Mouse (Mus musculus): ENCODE results near the gene Ccdc107. TPM values are rescaled to one million over a fixed set of nuclear protein-coding genes. Genes with fewer than 3 reads are reported as not detected.

Ccdc107 gene
- polyA plus RNA-seq, 1 experiment from 2014 or later: 61.8 TPM

DNA sequence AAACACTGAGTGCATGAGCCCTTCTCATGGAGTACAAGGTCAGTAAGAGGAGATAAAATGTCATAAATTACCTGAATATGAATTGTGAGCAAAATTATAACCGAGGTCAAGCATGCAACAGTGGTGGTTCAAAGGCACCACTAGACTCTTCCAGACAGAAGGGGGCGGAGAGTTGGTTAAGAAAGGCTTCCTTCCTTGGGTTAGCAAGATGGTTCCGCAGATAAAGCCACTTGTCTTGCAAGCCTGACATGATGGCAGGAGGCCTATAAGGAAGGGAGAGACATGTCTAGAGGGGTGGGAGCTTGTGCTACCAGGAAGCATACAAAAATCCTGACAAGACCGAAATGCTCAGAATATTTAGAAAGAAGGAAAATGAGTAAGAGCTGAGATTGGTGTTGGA lies 11.6 kb downstream of the Ccdc107 start:
- Histone ChIP-seq H3K27ac (replicated peaks) (no peak overlapping the region), H3K27me3 (peaks cover 15% of the 10 kb centered on the region; the same call in 1 of the 2 replicates)

DNA sequence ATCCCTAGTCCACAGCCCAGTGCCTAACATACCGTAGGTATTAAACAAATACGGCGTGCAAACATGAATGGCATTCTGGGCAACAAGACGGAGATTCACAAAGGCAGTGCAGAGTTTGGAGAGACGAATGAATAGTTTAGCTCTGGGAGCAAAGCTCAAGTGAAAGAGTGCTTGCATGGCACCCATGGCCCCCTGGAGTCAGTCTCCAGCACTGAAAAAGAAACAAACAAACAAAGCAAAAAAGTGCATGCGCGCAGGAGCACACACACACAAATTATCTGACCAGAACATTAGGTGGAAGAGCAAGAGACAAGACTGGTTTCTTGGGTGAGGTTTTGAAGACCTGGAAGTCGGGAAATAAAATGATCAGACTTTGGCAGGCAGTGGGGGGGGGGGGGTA lies 13.4 kb downstream of the Ccdc107 start:
- no peak overlapping the region for H3K4me2 ChIP-seq (replicated peaks)
- H3K9me3 ChIP-seq: no peaks in the 10 kb centered on the region
- peaks cover 23% of the 10 kb centered on the region for H3K4me1 ChIP-seq
- no peak for ATAC-seq (replicated peaks)
- WGBS: 53% methylated on average over 8 of the region's 8 CpGs
- H3K36me3 ChIP-seq: no peaks in the 10 kb centered on the region
- H3K9ac ChIP-seq (replicated peaks): no peak overlapping the region
- no peak overlapping the region for H3K4me3 ChIP-seq
- H3K27ac ChIP-seq (replicated peaks): no peak overlapping the region
- peaks cover 18% of the 10 kb centered on the region; the same call in 1 of the 2 replicates for H3K27me3 ChIP-seq

More for the DNA sequence above, 11.6 kb downstream of the Ccdc107 start:
- Histone ChIP-seq H3K4me1 (peaks cover 29% of the 10 kb centered on the region), H3K9me3 (no peaks in the 10 kb centered on the region), H3K4me3 (no peak overlapping the region), H3K36me3 (no peaks in the 10 kb centered on the region), H3K9ac (replicated peaks) (no peak overlapping the region), H3K4me2 (replicated peaks) (no peak overlapping the region)
- ATAC-seq (replicated peaks): no peak
- 87% methylated on average over 4 of the region's 4 CpGs for WGBS

DNA sequence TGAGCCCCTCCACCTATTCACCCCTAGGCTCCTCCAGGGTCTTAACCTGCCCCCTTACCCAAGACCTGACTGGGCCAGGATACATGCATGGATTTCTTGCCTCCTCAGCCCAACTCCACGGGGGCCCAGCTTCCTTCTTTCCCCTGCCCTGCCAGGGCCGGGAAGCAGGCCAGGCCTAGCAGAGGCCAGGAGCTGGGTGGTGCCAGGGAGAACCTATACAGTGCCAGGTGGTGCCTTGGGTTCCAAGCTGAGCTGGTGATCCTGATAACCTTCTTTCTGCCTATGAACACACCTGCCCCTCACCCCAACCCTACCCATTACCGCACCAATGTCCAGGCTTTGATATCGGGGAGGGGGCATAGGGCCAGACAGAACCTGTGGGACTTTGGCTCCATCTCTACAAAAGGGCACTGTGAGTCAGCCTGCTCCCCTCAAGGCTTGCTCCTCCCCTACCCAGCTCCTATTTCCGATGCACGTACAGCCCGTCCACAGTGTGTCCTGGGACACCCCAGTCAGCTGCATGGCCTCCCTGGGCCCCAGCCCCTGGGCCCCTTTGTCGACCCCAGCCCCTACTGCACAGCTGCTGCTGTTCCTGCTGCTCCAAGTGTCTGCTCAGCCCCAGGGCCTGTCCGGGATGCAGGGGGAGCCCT lies 14.0 kb downstream of the Ccdc107 start, which contains the start of gene Car9:
Car9 (plus strand) TSS at position 431 of the 650 bp plus-strand sequence.
- 0 out of 2 replicates have a peak, but pooled peaks have one; percentile 32 for ATAC-seq (replicated peaks)

DNA sequence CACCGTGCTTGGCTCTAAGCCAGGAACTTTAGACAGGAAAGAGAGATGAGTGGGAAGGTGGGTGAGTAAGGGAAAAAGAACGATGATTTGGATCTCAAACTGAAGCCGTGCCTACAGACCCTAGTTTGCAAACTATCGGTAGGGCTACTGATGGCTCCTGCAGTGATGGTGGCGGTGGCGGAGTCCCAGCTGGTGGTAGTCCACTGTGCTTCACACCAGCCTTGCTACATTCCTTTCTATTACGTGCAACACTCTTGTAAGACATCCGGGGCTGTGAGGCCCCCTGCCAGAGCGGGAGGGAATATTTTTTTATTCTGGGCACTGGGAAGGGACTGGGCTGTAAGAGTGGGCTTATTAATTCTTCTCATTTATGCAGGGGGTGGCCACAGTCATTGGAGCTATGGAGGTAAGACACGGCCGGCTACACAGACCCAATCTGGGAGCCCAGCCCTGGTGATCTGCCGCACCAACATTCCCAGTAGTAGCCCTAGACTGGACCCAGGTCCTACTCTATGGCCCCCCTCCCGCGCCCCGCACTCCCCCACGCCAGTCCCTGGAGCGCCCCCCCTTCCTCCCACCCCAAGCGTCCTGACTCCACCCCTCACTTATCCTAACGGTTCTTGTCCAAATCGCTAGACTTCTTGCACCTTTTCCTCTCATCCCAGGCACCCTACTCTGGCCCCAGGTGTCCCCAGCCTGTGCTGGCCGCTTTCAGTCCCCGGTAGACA lies 15.4 kb downstream of the Ccdc107 start:
- Histone ChIP-seq H3K4me2 (replicated peaks) (peak overlapping the region; percentile 47), H3K4me1 (peaks cover 23% of the 10 kb centered on the region), H3K27me3 (peaks cover 18% of the 10 kb centered on the region; the same call in 1 of the 2 replicates), H3K36me3 (no peaks in the 10 kb centered on the region), H3K4me3 (peak overlapping the region; percentile 33), H3K27ac (replicated peaks) (no peak overlapping the region), H3K9me3 (no peaks in the 10 kb centered on the region), H3K9ac (replicated peaks) (no peak overlapping the region; the same call in 1 of the 2 replicates)
- ATAC-seq (replicated peaks): 0 out of 2 replicates have a peak, but pooled peaks have one; percentile 29
- WGBS: 14% methylated on average over 22 of the region's 22 CpGs

More for the DNA sequence above, 14.0 kb downstream of the Ccdc107 start, which contains the start of gene Car9:
- Histone ChIP-seq H3K4me1 (peaks cover 23% of the 10 kb centered on the region), H3K4me2 (replicated peaks) (no peak within 1 kb of the TSS), H3K9me3 (no peaks in the 10 kb centered on the region), H3K27ac (replicated peaks) (no peak within 1 kb of the TSS), H3K36me3 (no peaks in the 10 kb centered on the region), H3K9ac (replicated peaks) (no peak within 1 kb of the TSS), H3K27me3 (peaks cover 18% of the 10 kb centered on the region; the same call in 1 of the 2 replicates), H3K4me3 (no peak within 1 kb of the TSS)
- WGBS: 47% methylated on average over 9 of the region's 9 CpGs

DNA sequence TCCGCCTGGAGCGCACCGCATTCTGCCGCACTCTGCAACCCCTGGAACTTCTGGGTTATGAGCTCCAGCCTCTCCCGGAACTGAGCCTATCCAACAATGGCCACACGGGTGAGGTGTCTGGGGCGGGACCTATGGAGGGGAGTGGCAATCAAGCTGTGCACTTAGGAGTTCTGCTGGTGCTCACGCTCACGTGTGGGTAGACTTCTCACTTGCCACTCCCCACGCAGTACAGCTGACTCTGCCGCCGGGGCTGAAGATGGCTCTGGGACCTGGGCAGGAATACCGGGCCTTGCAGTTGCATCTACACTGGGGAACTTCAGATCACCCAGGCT lies 15.9 kb downstream of the Ccdc107 start:
- peaks cover 23% of the 10 kb centered on the region for H3K4me1 ChIP-seq
- no peak overlapping the region for H3K27ac ChIP-seq (replicated peaks)
- H3K9ac ChIP-seq (replicated peaks): no peak overlapping the region; the same call in 1 of the 2 replicates
- WGBS: 9% methylated on average over 13 of the region's 13 CpGs
- ATAC-seq (replicated peaks): 0 out of 2 replicates have a peak, but pooled peaks have one; percentile 29
- H3K4me2 ChIP-seq (replicated peaks): peak overlapping the region; percentile 47
- peak overlapping the region; percentile 33 for H3K4me3 ChIP-seq
- H3K27me3 ChIP-seq: peaks cover 18% of the 10 kb centered on the region; the same call in 1 of the 2 replicates
- no peaks in the 10 kb centered on the region for H3K36me3 ChIP-seq
- no peaks in the 10 kb centered on the region for H3K9me3 ChIP-seq

DNA sequence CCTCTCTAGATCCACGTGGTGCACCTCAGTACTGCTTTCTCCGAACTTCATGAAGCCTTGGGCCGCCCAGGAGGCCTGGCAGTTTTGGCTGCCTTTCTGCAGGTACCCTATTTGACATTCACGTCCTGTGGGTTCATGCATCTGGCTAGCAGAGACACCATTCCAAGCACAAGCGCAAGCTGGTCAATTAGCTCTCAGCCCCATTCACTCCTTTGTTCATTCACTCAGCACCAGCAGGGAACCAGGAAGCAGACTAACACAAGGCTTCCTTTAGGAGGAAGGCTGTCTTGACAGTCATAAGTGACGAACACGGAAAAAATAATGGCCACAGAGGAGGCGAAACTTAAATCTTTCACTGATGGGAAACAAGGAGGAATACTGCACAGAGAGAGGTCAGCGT lies 16.4 kb downstream of the Ccdc107 start:
- H3K4me3 ChIP-seq: peak overlapping the region; percentile 33; the same call in 1 of the 2 replicates
- H3K4me2 ChIP-seq (replicated peaks): peak overlapping the region; percentile 47; the same call in 1 of the 2 replicates
- 14% methylated on average over 9 of the region's 9 CpGs for WGBS
- H3K4me1 ChIP-seq: peaks cover 23% of the 10 kb centered on the region
- H3K27me3 ChIP-seq: peaks cover 18% of the 10 kb centered on the region; the same call in 1 of the 2 replicates
- no peaks in the 10 kb centered on the region for H3K9me3 ChIP-seq
- no peaks in the 10 kb centered on the region for H3K36me3 ChIP-seq
- H3K27ac ChIP-seq (replicated peaks): no peak overlapping the region
- H3K9ac ChIP-seq (replicated peaks): no peak overlapping the region
- no peak for ATAC-seq (replicated peaks)

DNA sequence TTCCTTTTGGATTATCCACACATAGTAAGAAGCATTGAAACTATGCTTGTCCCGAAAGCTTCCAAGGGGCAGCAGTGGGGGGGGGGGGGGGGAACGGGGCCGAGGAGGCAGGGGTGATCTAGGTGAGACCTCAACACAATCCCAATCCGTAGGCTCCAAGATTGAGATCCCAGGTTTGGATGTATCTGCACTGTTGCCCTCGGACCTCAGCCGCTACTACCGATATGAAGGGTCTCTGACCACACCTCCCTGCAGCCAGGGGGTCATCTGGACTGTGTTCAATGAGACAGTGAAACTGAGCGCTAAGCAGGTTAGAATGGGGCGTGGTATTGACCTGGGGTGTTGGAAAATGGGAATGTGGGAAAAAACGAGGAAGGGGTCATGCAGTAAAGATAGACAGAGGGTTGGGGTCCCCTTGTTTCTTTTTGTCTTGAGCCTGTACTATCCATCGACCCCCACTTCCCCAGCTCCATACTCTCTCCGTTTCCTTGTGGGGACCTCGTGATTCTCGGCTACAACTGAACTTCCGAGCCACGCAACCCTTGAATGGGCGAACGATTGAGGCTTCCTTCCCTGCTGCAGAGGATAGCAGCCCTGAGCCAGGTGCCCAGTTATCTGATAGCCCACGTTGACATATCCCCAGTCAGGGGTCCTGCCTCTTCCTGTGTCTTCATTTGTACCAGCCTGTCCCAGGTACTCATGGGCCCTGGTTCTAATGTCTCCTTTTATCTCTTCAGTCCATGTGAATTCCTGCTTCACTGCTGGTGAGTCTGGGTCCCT lies 19.2 kb downstream of the Ccdc107 start:
- Histone ChIP-seq H3K4me3 (no peak overlapping the region), H3K4me2 (replicated peaks) (no peak overlapping the region), H3K27me3 (peaks cover 17% of the 10 kb centered on the region; the same call in 1 of the 2 replicates), H3K9me3 (no peaks in the 10 kb centered on the region), H3K4me1 (peaks cover 17% of the 10 kb centered on the region), H3K9ac (replicated peaks) (no peak overlapping the region), H3K36me3 (no peaks in the 10 kb centered on the region), H3K27ac (replicated peaks) (no peak overlapping the region)
- no peak for ATAC-seq (replicated peaks)
- 83% methylated on average over 19 of the region's 19 CpGs for WGBS

DNA sequence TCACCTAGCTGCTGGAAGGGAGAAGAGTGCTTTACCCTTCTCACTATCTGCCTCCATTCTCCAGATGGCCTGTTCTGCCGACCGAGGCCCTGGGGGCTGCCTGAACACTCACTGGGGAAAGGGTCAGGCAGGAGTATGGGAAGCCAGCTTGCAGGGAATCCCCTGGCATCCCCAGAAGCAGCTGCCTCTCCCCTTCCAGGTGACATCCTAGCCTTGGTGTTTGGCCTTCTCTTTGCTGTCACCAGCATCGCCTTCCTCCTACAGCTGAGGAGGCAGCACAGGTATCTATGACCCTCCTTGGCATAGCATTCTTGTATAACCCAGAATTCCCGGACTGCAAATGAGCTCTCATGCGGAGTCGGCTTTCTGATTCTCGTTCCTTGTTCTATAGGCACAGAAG lies 20.0 kb downstream of the Ccdc107 start:
- Histone ChIP-seq H3K9me3 (no peaks in the 10 kb centered on the region), H3K27me3 (peaks cover 9% of the 10 kb centered on the region; the same call in 1 of the 2 replicates), H3K4me2 (replicated peaks) (no peak overlapping the region), H3K4me1 (peaks cover 15% of the 10 kb centered on the region), H3K9ac (replicated peaks) (no peak overlapping the region), H3K36me3 (no peaks in the 10 kb centered on the region), H3K27ac (replicated peaks) (no peak overlapping the region), H3K4me3 (no peak overlapping the region)
- ATAC-seq (replicated peaks): no peak
- WGBS: 67% methylated on average over 7 of the region's 7 CpGs

DNA sequence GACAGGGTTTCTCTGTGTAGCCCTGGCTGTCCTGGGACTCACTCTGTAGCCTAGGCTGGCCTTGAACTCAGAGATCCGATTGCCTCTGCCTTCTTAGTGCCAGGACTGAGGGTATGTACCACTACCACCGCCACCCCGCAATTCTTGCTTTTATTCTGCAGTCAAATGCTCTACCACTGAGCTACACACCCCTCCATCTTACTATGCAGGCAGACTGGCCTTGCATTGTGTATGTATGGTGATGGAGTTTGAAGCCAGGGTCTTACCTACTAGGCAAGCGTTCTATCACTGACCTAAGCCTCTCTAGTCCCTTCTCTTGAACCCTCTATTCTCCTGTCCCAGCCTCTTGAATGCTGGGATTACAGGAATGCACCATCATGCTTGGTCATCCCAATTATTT lies 20.6 kb downstream of the Ccdc107 start:
- no peak overlapping the region for H3K27ac ChIP-seq (replicated peaks)
- H3K9ac ChIP-seq (replicated peaks): no peak overlapping the region
- H3K9me3 ChIP-seq: no peaks in the 10 kb centered on the region
- ATAC-seq (replicated peaks): no peak
- no peak overlapping the region for H3K4me3 ChIP-seq
- H3K4me2 ChIP-seq (replicated peaks): no peak overlapping the region
- H3K36me3 ChIP-seq: no peaks in the 10 kb centered on the region
- H3K4me1 ChIP-seq: peaks cover 9% of the 10 kb centered on the region
- peaks cover 6% of the 10 kb centered on the region; the same call in 1 of the 2 replicates for H3K27me3 ChIP-seq
- 81% methylated on average over 4 of the region's 4 CpGs for WGBS

DNA sequence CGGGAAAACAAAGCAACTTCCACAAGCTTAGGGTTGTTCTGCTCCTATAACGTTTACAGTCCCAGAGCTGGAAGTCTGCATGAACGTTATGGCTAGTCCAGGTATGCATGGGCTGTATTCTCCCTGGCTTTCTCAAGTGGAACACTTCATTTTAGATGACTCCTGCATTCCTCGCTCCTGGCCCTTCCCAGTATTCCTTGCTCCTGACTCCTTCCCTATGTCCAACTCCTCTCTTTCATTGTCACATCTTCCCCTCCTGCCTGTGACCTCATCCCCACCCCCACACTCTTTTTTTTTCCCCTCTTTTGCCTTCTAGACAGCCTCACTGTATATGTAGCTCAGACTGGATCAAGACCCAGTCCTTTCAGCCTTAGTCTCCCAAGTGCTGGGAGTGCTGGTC lies 21.1 kb downstream of the Ccdc107 start:
- ATAC-seq (replicated peaks): no peak
- Histone ChIP-seq H3K27ac (replicated peaks) (no peak overlapping the region), H3K9me3 (no peaks in the 10 kb centered on the region), H3K4me2 (replicated peaks) (no peak overlapping the region), H3K36me3 (no peaks in the 10 kb centered on the region), H3K4me3 (no peak overlapping the region), H3K9ac (replicated peaks) (no peak overlapping the region), H3K4me1 (peaks cover 4% of the 10 kb centered on the region), H3K27me3 (peaks cover 4% of the 10 kb centered on the region; the same call in 1 of the 2 replicates)
- 84% methylated on average over 4 of the region's 4 CpGs for WGBS

DNA sequence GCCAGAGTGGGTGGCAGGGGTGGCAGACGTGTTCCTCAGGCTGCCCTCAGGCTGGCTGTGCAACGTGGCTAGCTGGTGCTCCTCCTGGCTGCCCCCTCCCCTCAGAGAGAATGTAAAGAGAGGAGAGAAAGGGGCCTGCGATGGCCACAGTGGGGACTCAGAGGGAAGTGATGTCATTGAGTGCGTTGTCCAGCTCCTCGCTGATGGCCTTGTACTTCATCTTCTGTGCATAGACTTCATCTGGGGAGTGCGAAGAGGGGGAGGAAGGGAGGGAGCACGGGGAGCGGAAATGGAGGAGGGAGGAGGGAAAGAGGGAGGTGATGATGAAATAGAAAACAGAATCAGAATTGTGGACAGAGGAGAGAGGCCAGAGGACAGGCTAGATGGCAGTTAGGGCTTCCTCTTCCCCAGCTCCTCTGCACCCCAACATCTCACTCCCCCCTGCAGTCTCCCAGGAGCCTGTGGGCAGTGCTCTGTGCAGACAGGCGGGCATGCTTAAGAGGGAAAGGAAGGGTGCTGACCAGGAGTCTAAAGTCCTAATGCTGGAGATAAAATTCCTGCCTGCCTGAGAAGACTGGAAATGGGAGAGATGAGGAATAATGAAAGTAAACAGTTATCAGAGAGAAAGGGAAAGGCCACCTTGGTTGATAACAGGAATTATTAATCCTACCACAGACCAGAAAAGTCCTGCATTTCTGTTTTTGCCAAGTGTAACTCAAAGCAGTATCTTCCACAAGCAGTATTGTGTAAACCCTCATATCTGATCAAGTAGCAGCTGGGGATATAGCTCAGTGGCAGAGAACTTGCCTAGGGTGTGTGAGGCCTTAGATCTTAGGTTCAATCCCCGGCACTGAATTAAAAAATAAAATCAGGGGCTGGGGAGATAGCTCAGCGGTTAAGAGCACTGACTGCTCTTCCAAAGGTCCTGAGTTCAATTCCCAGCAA lies 23.3 kb downstream of the Ccdc107 start:
- Histone ChIP-seq H3K4me3 (no peak overlapping the region), H3K27me3 (peaks cover 4% of the 10 kb centered on the region; the same call in 1 of the 2 replicates), H3K36me3 (no peaks in the 10 kb centered on the region), H3K4me1 (peaks cover 6% of the 10 kb centered on the region; the same call in 1 of the 2 replicates), H3K27ac (replicated peaks) (no peak overlapping the region), H3K9ac (replicated peaks) (no peak overlapping the region), H3K9me3 (no peaks in the 10 kb centered on the region), H3K4me2 (replicated peaks) (no peak overlapping the region)
- no peak for ATAC-seq (replicated peaks)
- 69% methylated on average over 11 of the region's 11 CpGs for WGBS
